Mouse (Mus musculus): ENCODE results near the gene Agtpbp1. TPM values are rescaled to one million over a fixed set of nuclear protein-coding genes. Genes with fewer than 3 reads are reported as not detected.
A peak's percentile ranks its signal among the peaks of the same experiment; 100 is the strongest.

Gene Agtpbp1
- polyA plus RNA-seq (2016; fragmentation: Nextera tagmentation; extraction: Ambion mirVana) = 11.3 and 17.3 TPM in 2 replicates

DNA sequence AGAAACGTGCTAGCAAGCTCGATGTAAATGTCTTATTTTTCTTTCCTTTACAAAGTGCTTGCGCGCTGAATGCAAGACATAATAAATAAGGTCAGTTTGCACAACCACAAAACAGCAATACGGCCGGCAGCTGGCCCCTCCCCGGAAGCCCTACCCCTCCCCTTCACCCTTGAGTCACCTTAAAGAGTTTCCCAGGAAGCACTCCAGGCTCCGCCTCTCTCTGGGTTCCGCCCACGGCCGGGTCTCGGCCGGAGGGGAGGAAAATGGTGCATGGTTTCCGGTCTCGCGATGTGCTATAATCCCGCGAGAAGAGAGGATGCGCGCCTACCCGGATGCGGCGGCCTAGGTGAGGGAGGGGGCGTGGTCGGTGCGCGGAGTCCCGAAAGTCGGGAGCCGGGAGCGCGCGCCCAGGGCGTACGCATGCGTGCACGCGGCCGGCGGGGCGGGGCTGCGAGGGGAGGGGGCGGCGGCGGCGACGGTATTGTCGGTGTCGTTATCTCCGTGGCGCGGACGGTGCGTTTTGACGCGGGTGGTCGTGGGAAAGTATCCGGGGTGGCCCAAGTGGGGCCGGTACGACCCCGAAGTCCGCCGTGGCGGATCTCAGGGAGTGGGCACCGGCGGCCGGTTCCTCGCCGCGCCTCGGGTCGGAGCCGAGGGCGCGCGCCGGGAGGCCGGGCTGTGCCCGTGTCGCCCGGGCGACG, at the start of gene Agtpbp1, which contains the start of gene Naa35:
TSS of gene Agtpbp1 (minus strand) at position 281 of the 701 bp plus-strand sequence.
TSS of gene Naa35 (plus strand) at position 313 of the 701 bp plus-strand sequence.
- peak; percentile 100 for DNase-seq (ENCODE audit: low spot score)
- under 1% methylated on average over 82 of the region's 83 CpGs for WGBS
- Histone ChIP-seq H3K4me3 (peak within 1 kb of the TSS; percentile 91), H3K36me3 (peaks cover 34% of the 10 kb centered on the region), H3K9me3 (replicated peaks) (no peaks in the 10 kb centered on the region), H3K27me3 (ENCODE audit: low read depth, poor library complexity, severe bottlenecking) (no peaks in the 10 kb centered on the region), H3K4me1 (peaks cover 30% of the 10 kb centered on the region), H3K27ac (replicated peaks) (peak within 1 kb of the TSS; percentile 90)

DNA sequence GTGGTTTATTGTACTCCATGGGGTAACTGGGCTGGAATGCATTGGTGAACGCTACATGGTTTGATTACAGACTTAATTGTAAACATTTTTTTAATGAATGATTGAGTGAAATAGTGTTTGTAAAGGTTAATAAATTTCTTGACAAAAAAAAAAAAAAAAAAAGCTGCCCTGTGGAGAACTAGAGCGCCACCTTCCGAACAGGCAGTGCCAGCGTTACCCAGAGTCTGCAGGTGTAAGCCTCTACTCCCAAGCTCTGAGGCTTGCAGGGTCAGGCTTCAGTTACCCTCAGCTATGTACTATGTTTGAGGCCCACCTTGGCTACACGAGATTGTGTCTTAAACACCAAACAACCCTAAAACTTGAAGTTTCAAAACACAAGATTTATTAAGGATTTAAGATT, 49.6 kb upstream of the Agtpbp1 start:
- Histone ChIP-seq H3K9me3 (replicated peaks) (no peaks in the 10 kb centered on the region), H3K27ac (replicated peaks) (no peak overlapping the region), H3K27me3 (ENCODE audit: low read depth, poor library complexity, severe bottlenecking) (no peaks in the 10 kb centered on the region), H3K4me3 (no peak overlapping the region), H3K36me3 (peaks cover 100% of the 10 kb centered on the region), H3K4me1 (no peaks in the 10 kb centered on the region)
- 77% methylated on average over 5 of the region's 5 CpGs for WGBS
- DNase-seq (ENCODE audit: low spot score) = no peak

DNA sequence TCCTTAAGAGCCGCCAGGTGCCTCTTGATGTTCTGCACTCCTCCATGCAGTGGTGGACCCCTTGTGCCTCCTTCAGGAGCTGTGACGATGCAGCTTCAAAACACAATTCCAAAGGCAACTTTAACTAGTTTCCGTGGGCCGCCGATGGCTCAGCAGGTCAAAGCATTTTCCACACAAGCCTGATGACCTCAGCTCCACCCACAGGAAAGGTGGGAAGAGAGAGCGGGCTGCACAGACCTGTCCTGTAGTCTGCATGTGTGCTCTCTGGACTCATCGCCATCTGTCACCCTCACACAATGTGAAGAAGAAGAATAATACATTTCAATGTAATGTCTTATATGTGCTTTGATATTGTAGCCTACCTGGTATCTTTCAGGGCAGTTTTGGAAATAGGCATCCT, 41.7 kb upstream of the Agtpbp1 start:
- DNase-seq (ENCODE audit: low spot score) = no peak
- Histone ChIP-seq H3K4me1 (no peaks in the 10 kb centered on the region), H3K36me3 (peaks cover 95% of the 10 kb centered on the region), H3K27ac (replicated peaks) (no peak overlapping the region), H3K9me3 (replicated peaks) (no peaks in the 10 kb centered on the region), H3K4me3 (no peak overlapping the region), H3K27me3 (ENCODE audit: low read depth, poor library complexity, severe bottlenecking) (no peaks in the 10 kb centered on the region)
- 92% methylated on average over 7 of the region's 7 CpGs for WGBS

DNA sequence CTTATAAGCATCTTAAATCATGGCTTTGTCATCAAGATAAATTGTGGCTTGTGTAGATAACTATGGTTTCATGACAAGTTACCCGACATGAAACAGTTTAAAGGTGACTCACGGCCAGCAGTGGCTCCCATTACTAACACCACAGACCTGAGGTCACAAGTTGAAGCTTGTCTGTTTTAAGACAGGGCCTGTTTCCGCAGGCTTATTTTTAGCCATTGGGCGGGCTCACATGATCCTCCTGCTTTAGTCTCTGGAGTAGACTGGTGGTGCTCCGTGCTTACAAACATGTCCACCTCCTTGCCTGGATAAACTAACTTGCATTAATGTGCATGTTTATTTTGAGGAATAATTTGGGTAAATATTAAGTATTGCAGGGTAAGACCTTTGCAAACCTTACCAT, 39.9 kb upstream of the Agtpbp1 start:
- H3K9me3 ChIP-seq (replicated peaks) = no peaks in the 10 kb centered on the region
- no peaks in the 10 kb centered on the region for H3K4me1 ChIP-seq
- no peaks in the 10 kb centered on the region for H3K27me3 ChIP-seq (ENCODE audit: low read depth, poor library complexity, severe bottlenecking)
- no peak for DNase-seq (ENCODE audit: low spot score)
- WGBS = 94% methylated on average over 5 of the region's 5 CpGs
- H3K27ac ChIP-seq (replicated peaks) = no peak overlapping the region
- H3K36me3 ChIP-seq = peaks cover 95% of the 10 kb centered on the region
- no peak overlapping the region for H3K4me3 ChIP-seq

DNA sequence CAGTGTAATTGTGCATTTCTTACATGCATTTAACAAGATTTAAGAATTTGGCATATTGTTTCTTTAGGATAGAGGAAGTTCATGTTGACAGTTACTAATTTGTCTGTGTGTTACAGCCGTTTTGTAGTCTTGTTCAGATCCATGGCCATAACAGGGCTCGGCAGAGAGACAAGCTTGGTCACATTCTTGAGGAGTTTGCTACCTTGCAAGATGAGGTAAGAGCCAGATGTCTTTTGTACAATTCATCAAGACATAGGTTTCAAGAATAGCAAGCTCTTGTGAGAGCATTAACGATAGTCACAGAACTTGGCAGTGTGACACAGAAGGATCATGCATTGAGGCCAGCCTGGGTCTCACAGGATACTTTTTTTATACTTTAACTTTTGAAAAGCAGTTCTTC, 39.4 kb upstream of the Agtpbp1 start:
- Histone ChIP-seq H3K27me3 (ENCODE audit: low read depth, poor library complexity, severe bottlenecking) (no peaks in the 10 kb centered on the region), H3K27ac (replicated peaks) (no peak overlapping the region), H3K4me1 (no peaks in the 10 kb centered on the region), H3K9me3 (replicated peaks) (no peaks in the 10 kb centered on the region), H3K4me3 (no peak overlapping the region), H3K36me3 (peaks cover 93% of the 10 kb centered on the region)
- 89% methylated on average over 3 of the region's 3 CpGs for WGBS
- DNase-seq (ENCODE audit: low spot score) = no peak

DNA sequence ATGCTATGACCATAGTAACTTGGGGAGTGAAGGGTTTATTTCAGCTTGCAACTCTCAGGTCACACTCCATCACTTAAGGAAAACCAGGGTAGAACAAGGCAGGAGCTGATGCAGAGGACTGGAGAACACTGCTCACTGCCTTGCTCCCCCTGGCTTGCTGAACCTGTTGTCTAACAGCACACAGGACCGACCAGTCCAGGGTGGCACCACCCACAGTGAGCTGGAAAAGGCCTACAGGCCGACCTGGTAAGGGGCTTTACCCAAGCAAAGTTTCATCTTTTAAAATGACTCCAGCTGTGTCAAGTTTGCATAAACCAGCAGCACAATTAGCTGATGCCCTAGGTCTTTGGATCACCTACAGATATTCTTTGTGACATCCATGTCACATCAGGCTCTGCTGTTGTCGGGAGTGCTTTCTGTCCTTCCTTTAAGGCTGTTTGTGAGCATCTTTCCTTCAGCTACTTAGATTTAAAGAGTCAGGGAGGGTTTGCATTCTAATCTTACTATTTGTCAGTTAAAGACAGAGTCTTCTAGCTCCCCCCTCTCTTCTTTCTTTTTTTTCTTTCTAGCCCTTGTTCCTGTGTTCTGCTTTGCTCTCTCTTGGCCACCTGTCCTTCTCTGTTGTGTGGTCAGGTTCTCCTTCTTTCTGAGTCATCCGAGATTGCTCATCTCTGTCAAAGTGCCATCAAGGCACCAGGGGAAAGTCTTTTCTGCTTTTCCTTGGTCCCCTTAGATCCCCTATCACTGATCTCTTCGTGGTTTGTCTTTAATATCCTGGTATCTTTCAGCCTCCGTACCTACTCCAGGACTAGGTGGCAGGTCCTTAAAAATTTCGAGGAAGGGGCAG, 36.8 kb upstream of the Agtpbp1 start:
- DNase-seq (ENCODE audit: low spot score) = no peak
- Histone ChIP-seq H3K27me3 (ENCODE audit: low read depth, poor library complexity, severe bottlenecking) (no peaks in the 10 kb centered on the region), H3K4me1 (no peaks in the 10 kb centered on the region), H3K27ac (replicated peaks) (no peak overlapping the region), H3K4me3 (no peak overlapping the region), H3K36me3 (peaks cover 91% of the 10 kb centered on the region), H3K9me3 (replicated peaks) (no peaks in the 10 kb centered on the region)
- 85% methylated on average over 7 of the region's 7 CpGs for WGBS

DNA sequence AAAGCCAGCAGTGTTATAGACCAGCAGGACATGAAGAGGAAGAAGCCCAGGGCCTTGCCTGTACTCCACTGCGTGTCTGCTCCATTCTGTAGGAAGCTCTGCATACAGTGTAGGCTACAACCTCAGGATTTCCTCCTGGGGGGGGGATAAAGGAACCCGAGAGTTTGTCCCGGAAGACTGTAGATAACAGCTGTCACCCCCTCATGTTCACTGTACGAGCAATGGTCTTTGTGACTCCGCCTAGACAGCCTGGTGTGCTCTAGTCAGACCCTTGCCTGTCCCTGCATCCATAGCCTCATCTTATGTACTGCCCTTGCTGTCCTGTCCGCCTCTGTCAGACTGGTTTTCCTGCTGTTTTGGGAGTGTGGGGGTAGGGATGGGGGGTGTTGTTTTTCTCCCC, 33.4 kb upstream of the Agtpbp1 start:
- no peak overlapping the region for H3K4me3 ChIP-seq
- WGBS = 92% methylated on average over 6 of the region's 6 CpGs
- no peak for DNase-seq (ENCODE audit: low spot score)
- no peaks in the 10 kb centered on the region for H3K27me3 ChIP-seq (ENCODE audit: low read depth, poor library complexity, severe bottlenecking)
- no peak overlapping the region for H3K27ac ChIP-seq (replicated peaks)
- no peaks in the 10 kb centered on the region for H3K4me1 ChIP-seq
- H3K9me3 ChIP-seq (replicated peaks) = no peaks in the 10 kb centered on the region
- peaks cover 88% of the 10 kb centered on the region for H3K36me3 ChIP-seq

DNA sequence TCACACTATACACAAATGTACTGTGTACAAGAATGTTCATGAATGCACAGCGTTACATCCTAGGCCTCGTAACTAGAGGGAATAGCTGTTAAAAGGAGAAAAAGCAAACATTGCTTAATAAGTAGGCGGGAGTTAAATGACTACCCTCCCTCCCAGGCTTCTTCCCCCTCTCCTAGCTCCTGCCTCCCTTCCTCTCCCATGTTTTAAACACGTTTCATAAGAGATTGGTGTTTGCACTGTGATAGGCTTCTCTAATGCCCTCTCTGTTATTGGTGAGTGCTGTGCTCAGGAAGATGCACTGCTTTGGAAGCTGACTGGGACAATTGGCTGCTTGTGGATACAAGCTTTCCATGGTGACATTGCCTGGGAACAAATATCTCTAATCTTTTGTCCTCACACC, 30.5 kb upstream of the Agtpbp1 start:
- 91% methylated on average over 4 of the region's 4 CpGs for WGBS
- H3K27ac ChIP-seq (replicated peaks) = no peak overlapping the region
- peaks cover 88% of the 10 kb centered on the region for H3K36me3 ChIP-seq
- H3K4me3 ChIP-seq = no peak overlapping the region
- no peaks in the 10 kb centered on the region for H3K9me3 ChIP-seq (replicated peaks)
- H3K27me3 ChIP-seq (ENCODE audit: low read depth, poor library complexity, severe bottlenecking) = no peaks in the 10 kb centered on the region
- H3K4me1 ChIP-seq = no peaks in the 10 kb centered on the region
- DNase-seq (ENCODE audit: low spot score) = no peak

DNA sequence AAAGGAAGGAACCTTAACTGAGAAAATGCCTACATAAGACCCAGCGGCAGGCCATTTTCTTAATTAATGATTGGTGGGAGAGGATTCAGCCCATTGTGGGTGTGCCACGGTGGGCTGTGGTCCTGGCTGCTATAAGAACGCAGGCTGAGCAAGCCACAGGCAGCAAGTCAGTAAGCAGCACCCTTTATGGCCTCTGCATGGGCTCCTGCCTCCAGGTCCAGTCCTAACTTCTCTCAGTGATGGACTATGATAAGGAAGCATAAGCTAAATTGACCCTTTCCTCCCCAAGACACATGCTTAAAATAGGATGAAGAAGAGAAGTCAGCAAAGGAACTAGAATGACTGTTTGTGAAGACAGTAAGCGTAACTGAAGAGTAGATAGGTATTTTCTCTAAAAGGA, 30.1 kb upstream of the Agtpbp1 start:
- 96% methylated on average over 4 of the region's 4 CpGs for WGBS
- H3K4me1 ChIP-seq = no peaks in the 10 kb centered on the region
- no peak overlapping the region for H3K4me3 ChIP-seq
- no peak overlapping the region for H3K27ac ChIP-seq (replicated peaks)
- no peaks in the 10 kb centered on the region for H3K9me3 ChIP-seq (replicated peaks)
- no peaks in the 10 kb centered on the region for H3K27me3 ChIP-seq (ENCODE audit: low read depth, poor library complexity, severe bottlenecking)
- no peak for DNase-seq (ENCODE audit: low spot score)
- H3K36me3 ChIP-seq = peaks cover 88% of the 10 kb centered on the region

DNA sequence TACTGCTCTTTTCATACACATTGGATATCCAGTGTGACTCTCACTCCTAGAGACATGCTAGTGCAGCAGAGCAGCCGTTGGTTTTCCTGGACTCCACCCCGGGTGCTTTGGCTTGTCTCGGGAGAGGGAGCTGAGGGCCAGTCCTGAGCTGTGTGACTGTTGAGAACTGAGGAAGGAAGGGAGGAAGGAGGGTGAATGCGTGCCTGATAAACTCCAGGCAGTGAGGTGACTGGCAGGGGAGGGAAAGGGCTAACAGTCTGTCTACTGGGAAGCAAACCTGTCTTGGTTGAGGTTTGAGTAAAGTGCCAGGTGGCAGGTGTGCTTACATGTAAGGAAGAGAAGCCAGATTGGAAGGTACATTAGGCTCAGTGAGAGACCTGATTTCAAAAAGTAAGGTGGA, 28.8 kb upstream of the Agtpbp1 start:
- 81% methylated on average over 4 of the region's 4 CpGs for WGBS
- H3K27ac ChIP-seq (replicated peaks) = no peak overlapping the region
- no peak for DNase-seq (ENCODE audit: low spot score)
- H3K4me1 ChIP-seq = no peaks in the 10 kb centered on the region
- peaks cover 90% of the 10 kb centered on the region for H3K36me3 ChIP-seq
- no peaks in the 10 kb centered on the region for H3K9me3 ChIP-seq (replicated peaks)
- no peak overlapping the region for H3K4me3 ChIP-seq
- H3K27me3 ChIP-seq (ENCODE audit: low read depth, poor library complexity, severe bottlenecking) = no peaks in the 10 kb centered on the region

DNA sequence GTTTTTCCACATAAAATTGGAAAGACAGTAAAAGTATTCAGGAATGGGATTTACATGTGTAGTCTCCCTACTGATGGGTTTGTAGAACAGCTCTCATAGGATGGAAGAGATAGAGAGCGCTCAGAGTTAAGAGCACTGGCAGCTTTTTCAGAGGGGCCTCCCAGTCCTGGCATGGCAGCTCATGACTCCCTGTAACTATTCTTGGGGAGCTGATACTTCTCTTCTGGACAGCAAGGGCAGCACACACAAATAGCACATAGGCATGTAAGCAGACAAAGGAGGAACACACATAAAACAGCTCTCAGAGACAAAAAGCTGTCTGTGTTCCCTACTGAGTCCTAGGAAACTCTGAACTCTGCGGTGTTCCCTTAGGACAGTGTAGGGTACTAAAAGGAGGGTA, 25.4 kb upstream of the Agtpbp1 start:
- no peaks in the 10 kb centered on the region for H3K4me1 ChIP-seq
- no peaks in the 10 kb centered on the region for H3K9me3 ChIP-seq (replicated peaks)
- no peak overlapping the region for H3K27ac ChIP-seq (replicated peaks)
- H3K4me3 ChIP-seq = no peak overlapping the region
- peaks cover 98% of the 10 kb centered on the region for H3K36me3 ChIP-seq
- WGBS = 94% methylated on average over 2 of the region's 2 CpGs
- no peak for DNase-seq (ENCODE audit: low spot score)
- no peaks in the 10 kb centered on the region for H3K27me3 ChIP-seq (ENCODE audit: low read depth, poor library complexity, severe bottlenecking)

DNA sequence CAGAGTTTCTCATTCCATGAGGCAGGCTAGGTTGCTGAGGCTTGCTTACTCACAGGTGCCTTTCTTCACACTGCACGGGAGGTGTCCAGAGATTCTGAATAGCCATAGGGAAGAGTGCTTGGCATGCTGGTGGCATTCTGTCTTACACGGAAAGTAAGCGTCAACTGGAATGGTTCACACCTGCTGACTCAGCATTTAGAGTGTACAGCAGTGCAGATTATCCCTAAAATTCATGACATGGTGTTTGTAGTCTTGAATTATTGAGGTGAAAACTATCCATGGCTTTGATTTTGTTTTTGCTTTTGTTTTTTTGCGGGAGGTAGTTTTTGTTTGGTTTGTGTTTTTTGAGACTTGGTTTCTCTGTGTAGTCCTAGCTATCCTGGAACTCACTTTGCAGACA, 24.9 kb upstream of the Agtpbp1 start:
- H3K27ac ChIP-seq (replicated peaks) = no peak overlapping the region
- no peak overlapping the region for H3K4me3 ChIP-seq
- no peaks in the 10 kb centered on the region for H3K27me3 ChIP-seq (ENCODE audit: low read depth, poor library complexity, severe bottlenecking)
- no peaks in the 10 kb centered on the region for H3K9me3 ChIP-seq (replicated peaks)
- peaks cover 98% of the 10 kb centered on the region for H3K36me3 ChIP-seq
- no peaks in the 10 kb centered on the region for H3K4me1 ChIP-seq
- 96% methylated on average over 4 of the region's 4 CpGs for WGBS
- no peak for DNase-seq (ENCODE audit: low spot score)

All from midbrain, embryonic 10.5 days (tissue).